In the genomic region with DNA sequence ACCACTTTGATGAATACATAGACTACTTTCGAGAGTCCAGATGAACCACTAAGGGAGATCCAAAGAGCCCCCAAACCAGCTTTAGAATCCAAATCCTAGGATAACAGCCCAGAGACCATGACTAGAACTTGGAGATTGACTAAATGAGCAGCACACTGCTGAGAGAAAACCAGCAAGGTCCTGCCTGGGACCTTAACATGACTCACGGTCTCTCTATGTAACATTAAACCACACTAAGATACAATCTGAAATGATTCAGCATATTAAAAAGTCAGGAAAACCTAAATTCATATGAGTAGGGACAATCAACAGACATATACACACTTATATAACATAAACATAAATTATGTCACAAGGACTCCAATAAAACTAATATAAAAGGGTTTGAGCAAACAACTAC, we compare ENCODE assay signal across 25 mouse cellular contexts.
DNase-seq lines count a peak whose midpoint lies in the region; ATAC-seq and TF ChIP-seq lines count a peak whose summit lies in the region.
"Had no signal": no experiment of that assay in that cellular context is flagged by ENCODE, and none has a peak within 500 bp of the region (broad histone marks: within the 10 kb centered on the region; RNA-seq: fewer than 3 reads in every experiment).

No protein-coding gene starts in this region.

- no peaks in the 10 kb centered on the region for H3K4me1 ChIP-seq in embryonic fibroblast, embryonic 13.5 days (ENCODE audit: control insufficient read depth, insufficient read depth, low read length)
- no peaks in the 10 kb centered on the region for H3K4me1 ChIP-seq in midbrain, postnatal 0 days (ENCODE audit: insufficient read depth, low read length)
- H3K4me1 ChIP-seq: embryonic facial prominence, embryonic 12.5 days; forebrain, embryonic 10.5 days; forebrain, embryonic 12.5 days; forebrain, embryonic 15.5 days had no signal

- H3K27me3 ChIP-seq in C2C12 (ENCODE audit: control insufficient read depth, insufficient read depth, insufficient read length), result no peaks in the 10 kb centered on the region
- H3K27me3 ChIP-seq in midbrain, postnatal 0 days (ENCODE audit: insufficient read depth, low read length), result no peaks in the 10 kb centered on the region
- H3K27me3 ChIP-seq: embryonic facial prominence, embryonic 12.5 days; forebrain, embryonic 12.5 days; forebrain, embryonic 15.5 days had no signal

- H3K27ac ChIP-seq in embryonic fibroblast, embryonic 13.5 days (ENCODE audit: insufficient read depth, low read length), result 0 out of 2 replicates have a peak overlapping the region, but pooled peaks have one; percentile 19
- H3K27ac ChIP-seq in midbrain, postnatal 0 days (ENCODE audit: low read depth, low read length), result no peak overlapping the region
- H3K27ac ChIP-seq: embryonic facial prominence, embryonic 10.5 days; embryonic facial prominence, embryonic 12.5 days; forebrain, embryonic 10.5 days; forebrain, embryonic 12.5 days; forebrain, embryonic 15.5 days had no signal

- H3K36me3 ChIP-seq in C2C12 (ENCODE audit: control insufficient read depth, insufficient read depth), result no peaks in the 10 kb centered on the region
- no peaks in the 10 kb centered on the region for H3K36me3 ChIP-seq in midbrain, postnatal 0 days (ENCODE audit: insufficient read depth, low read length)
- H3K36me3 ChIP-seq: embryonic facial prominence, embryonic 10.5 days; embryonic facial prominence, embryonic 12.5 days; forebrain, embryonic 10.5 days; forebrain, embryonic 12.5 days; forebrain, embryonic 15.5 days had no signal

- TF ChIP-seq CTCF in C2C12 (IDR thresholded peaks at IDR 0.05; ENCODE audit: control insufficient read depth, insufficient read depth, insufficient read length), result no peak
- TF ChIP-seq CTCF in embryonic fibroblast, embryonic 13.5 days (IDR thresholded peaks at IDR 0.05; ENCODE audit: borderline replicate concordance, insufficient read depth, low read length), result no peak
- no peak for TF ChIP-seq CTCF in midbrain, postnatal 0 days (IDR thresholded peaks at IDR 0.05)

- no peaks in the 10 kb centered on the region for H3K79me3 ChIP-seq in C2C12 (ENCODE audit: low read depth)

- no peak overlapping the region for H3K9ac ChIP-seq in midbrain, postnatal 0 days (replicated peaks; ENCODE audit: low read length, poor library complexity, severe bottlenecking)
- H3K9ac ChIP-seq: embryonic facial prominence, embryonic 12.5 days; forebrain, embryonic 12.5 days; forebrain, embryonic 15.5 days; forebrain, postnatal 0 days had no signal

- no peak overlapping the region for H3ac ChIP-seq in C2C12 (ENCODE audit: control insufficient read depth, insufficient read length, low read depth)

- peak; percentile 11 for DNase-seq in 3134 (ENCODE audit: extremely low read depth, insufficient read length, low spot score)
- DNase-seq in 3T3-L1 (ENCODE audit: low read depth, low spot score), result peak; percentile 83
- DNase-seq in urinary bladder, postnatal 14 days (ENCODE audit: low spot score), result no peak
- no peak for DNase-seq in spleen, postnatal 10 days (ENCODE audit: low spot score in 2 of 2)
- no peak for DNase-seq in midbrain, postnatal 0 days (ENCODE audit: low spot score)
- DNase-seq: adrenal gland, adult 8-10 months; adrenal gland, postnatal 14 days; adrenal gland, postnatal 36 days; B cell, adult 2 months; cerebellum, adult 11-12 months; cerebellum, adult 2 months; cerebellum, adult 9-10 months; cerebellum, postnatal 10 days; cerebellum, postnatal 25 days; forebrain, postnatal 0 days had no signal

- no peak overlapping the region for H3K4me2 ChIP-seq in midbrain, postnatal 0 days (ENCODE audit: low read depth, low read length, poor library complexity, severe bottlenecking)
- H3K4me2 ChIP-seq: embryonic facial prominence, embryonic 12.5 days; forebrain, embryonic 12.5 days; forebrain, embryonic 15.5 days had no signal

- 94% methylated on average over 2 of the region's 2 CpGs for WGBS in midbrain, postnatal 0 days

- H3K4me3 ChIP-seq in C2C12 (ENCODE audit: insufficient read depth, poor library complexity, severe bottlenecking), result no peak overlapping the region
- no peak overlapping the region for H3K4me3 ChIP-seq in embryonic fibroblast, embryonic 13.5 days (ENCODE audit: insufficient read depth, low read length)
- H3K4me3 ChIP-seq in midbrain, postnatal 0 days (ENCODE audit: low read depth, low read length), result no peak overlapping the region
- H3K4me3 ChIP-seq: embryonic facial prominence, embryonic 10.5 days; embryonic facial prominence, embryonic 12.5 days; erythroblast, embryonic 14.5 days; forebrain, embryonic 10.5 days; forebrain, embryonic 12.5 days; forebrain, embryonic 15.5 days had no signal

- no peak for ATAC-seq in midbrain, postnatal 0 days (ENCODE audit: low FRiP score)
- ATAC-seq: activated CD4-positive, CD25-positive, alpha-beta regulatory T cell, adult 4 months; forebrain, embryonic 15.5 days; forebrain, postnatal 0 days; Patski had no signal

- no peaks in the 10 kb centered on the region for H3K9me3 ChIP-seq in midbrain, postnatal 0 days (ENCODE audit: low read length)
- H3K9me3 ChIP-seq: embryonic facial prominence, embryonic 10.5 days; embryonic facial prominence, embryonic 12.5 days; forebrain, embryonic 10.5 days; forebrain, embryonic 12.5 days; forebrain, embryonic 15.5 days had no signal

- TF ChIP-seq POLR2A in embryonic fibroblast, embryonic 13.5 days (IDR thresholded peaks at IDR 0.05; ENCODE audit: low read depth, low read length), result no peak

- no peaks in the 10 kb centered on the region for H3K79me2 ChIP-seq in C2C12 (ENCODE audit: control insufficient read depth, insufficient read depth)

TF ChIP-seq in C2C12, 6 proteins besides CTCF, POLR2A, EP300 and RAD21:
- TF ChIP-seq MAX (IDR thresholded peaks at IDR 0.05) (no peak), MYOD1 (IDR thresholded peaks at IDR 0.05; ENCODE audit: control insufficient read depth, insufficient read length, low read depth) (no peak), CEBPB (IDR thresholded peaks at IDR 0.05; ENCODE audit: low read depth) (no peak), USF1 (IDR thresholded peaks at IDR 0.05; ENCODE audit: low read depth) (no peak), FOSL1 (IDR thresholded peaks at IDR 0.05; ENCODE audit: insufficient read depth, low read length, poor library complexity, severe bottlenecking) (peak; percentile 61), MYOG (IDR thresholded peaks at IDR 0.05; ENCODE audit: control insufficient read depth, extremely low read depth, insufficient read length) (no peak)

Comparison
In these comparisons a context has a peak if more than half of its experiments do, and no peak if none do; other contexts are left out.
1. DNase-seq: peak in 3134 (single experiment) and 3T3-L1 (single experiment); none in urinary bladder, postnatal 14 days (single experiment), spleen, postnatal 10 days (0 of 2) and midbrain, postnatal 0 days (single experiment).